Mouse (Mus musculus): ENCODE measurements at regions not wholly inside any gene's neighbourhood (a gene's known extent, or its start where the extent isn't known, plus 50 kb on each side); places are given as distances from the start of the nearest gene placed in this dataset.

DNA sequence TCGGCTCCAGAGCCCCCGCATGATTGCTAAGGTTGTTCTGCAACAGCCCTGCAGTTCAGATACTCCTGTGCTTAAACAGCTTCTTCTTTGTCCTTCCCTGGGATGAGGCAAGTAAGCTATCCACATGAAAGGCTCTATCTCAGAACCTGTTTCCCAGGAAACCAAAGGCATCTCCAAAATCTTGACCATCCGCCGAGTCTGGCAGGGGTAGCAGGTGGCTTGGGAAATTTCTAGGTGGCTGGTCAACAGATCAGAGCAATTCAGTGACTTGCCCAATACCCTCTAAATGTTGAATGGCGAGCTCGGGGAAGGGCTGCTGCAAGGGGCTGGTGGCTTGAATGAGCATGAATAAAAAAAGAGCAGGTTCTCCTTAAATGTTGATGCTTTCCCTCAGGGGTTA, 229.7 kb upstream of the Mphosph6 start:
- intact Hi-C loops (cut with DNase I), result no loop called here
- no peak for DNase-seq (ENCODE audit: low spot score)

DNA sequence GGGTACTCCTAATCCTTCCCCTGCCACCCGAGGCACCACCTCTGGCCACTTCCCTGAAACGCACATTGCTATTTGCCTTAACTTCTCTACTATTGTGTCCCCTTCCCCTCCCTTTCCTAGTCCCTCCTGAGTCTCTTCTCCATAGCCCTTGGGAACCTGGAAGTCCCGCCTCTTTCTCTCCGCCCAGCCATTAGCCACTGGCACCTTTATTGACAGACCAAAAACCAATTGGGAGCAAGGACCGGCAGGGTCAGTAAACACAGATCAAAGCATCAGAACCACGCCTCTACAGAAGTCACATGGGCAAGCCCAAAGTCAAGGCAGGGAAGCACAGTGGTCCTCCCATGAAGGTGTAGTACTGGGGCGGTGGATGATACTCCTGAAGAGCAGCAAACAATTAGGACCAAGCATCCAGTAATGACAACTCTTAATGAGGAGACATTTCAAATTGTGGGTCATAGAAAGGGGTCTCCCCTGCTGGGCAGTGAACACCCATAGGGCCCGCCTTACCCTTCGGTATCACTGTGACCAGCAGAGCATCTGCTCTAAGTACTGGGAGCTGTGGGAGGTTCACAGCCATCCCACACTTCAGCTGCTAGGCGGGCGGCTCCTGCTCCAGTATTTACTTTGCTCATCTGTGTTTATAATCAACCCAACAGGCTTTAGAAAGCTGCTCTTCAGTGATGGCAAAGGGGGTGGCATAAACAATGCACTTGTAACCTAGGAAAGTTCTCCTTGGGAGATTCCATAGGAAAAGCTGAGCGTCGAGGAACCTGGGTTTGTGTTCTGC, 226.5 kb upstream of the Mphosph6 start:
- intact Hi-C loops (cut with DNase I), result no loop called here
- DNase-seq (ENCODE audit: low spot score), result no peak

DNA sequence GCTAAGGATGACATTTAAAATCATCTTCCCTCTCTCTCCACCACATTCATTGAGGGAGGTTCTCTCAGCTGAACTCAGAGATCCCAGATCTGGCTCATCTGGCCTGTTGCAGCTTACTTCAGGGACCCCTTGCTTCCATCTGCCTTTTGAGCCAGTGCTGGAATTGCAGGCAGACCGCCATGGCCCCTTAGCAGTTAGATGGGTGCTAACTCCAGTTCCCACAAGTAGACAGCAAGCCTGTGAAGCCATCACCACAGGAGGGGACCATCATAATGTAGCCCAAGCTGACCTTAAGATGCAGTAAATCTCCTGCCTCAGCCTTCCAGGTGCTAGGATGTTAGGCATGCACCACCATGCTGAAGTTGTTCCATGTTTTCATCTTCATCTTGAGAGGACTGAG, 221.7 kb upstream of the Mphosph6 start:
- intact Hi-C loops (cut with DNase I), result no loop called here
- DNase-seq (ENCODE audit: low spot score), result no peak

DNA sequence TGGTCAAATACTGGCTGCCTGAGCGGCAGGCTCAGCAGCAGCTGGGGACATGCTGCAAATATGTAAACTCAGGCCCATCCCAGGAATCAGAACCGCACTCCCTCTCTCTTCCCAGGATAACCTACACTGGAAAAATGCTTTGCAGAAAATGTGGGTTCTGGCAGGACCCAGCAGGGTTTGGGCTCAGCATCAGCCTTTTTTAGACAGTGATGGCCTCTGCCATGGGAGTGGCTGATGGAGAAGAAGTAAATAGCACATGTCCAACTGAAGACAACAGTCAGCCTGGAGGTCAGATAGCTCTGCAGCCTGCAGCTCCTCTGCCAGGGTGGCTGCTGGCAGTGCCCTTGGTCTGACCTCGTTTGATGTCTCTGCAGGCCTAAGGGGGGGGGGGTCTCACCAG, 220.2 kb upstream of the Mphosph6 start:
- DNase-seq (ENCODE audit: low spot score), result no peak
- intact Hi-C loops (cut with DNase I), result no loop called here

DNA sequence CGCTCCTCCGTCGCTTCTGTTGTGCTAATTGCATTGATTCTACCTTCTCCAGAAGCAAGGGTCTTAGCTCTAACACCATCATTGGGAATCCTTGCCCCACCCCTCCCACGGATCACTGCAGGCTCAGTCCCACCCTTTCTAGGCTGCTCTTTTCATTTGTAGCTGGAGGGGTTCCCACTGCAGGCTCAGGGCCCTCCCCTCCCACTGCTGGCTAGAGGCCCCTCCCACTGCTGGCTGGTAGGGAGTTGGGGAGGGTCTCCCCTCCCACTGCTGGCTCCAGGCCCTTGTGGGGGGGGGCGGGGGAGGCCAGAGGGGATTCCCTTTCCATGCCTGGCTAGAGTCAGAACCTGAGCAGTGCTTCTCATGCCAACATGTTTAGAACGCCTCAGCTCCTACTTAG, 215.5 kb upstream of the Mphosph6 start:
- intact Hi-C loops (cut with DNase I), result no loop called here
- no peak for DNase-seq (ENCODE audit: low spot score)

DNA sequence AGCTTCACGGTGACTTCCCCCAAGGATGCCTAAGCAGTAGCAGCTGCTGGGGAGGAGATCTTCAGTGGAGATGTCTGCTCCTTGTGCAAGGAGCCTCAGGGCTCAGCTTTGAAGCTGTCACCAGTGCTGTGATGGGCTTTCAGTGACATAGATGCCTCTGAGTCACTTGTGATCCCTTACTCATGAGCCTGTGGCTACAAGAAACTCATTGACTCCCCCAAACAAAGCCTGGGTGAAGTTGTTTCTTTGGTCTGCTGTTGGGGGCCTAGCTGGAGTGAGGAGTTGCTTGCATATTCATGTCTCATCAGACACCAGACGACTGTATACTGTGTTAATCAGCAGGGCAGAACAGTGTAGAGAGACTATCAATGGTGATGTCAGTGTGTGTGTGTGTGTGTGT, 203.4 kb upstream of the Mphosph6 start:
- intact Hi-C loops (cut with DNase I), result no loop called here
- no peak for DNase-seq (ENCODE audit: low spot score)

DNA sequence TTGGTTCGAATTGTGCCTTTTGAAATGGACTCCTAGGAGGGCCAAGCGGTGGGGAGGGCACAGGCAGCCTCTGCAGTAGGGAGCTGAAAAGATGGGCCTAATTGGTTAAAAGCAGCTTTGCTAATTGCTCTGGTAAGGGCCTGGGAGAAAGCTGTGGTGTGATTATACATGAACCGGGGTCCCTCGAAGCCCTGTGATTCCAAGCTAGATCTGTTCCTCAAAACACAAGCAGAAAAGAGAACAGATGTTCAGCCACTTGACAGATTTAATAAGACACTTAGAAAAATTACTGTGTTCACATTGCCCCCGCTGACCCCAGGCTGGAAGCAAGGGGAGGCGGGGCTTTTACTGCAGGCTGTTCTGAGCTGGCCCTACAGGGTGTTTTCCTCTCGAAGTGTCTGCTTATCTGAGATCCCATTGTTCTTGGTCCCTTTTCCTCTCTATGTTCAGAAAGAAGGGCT, 202.7 kb upstream of the Mphosph6 start:
- no peak for DNase-seq (ENCODE audit: low spot score)
- intact Hi-C loops (cut with DNase I), result no loop called here

DNA sequence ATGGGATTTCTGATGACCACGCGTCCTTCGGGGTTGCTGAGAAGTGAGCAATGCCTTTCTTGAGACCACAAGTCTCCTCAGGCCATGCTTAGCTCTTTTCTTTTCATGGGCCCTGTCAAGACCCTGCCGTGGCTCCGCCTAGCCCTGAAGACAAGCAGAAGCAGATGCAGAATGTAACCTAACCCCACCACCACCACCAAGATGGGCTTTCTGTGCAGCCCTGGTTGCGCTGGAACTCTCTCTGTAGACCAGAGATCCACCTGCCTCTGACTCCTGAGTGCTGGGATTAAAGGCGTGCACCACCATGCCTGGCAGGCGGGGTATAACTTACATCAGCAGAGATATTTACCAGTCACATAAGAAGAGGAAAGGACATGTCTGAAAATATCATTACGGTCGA, 199.4 kb upstream of the Mphosph6 start:
- DNase-seq (ENCODE audit: low spot score), result no peak
- intact Hi-C loops (cut with DNase I), result no loop called here

DNA sequence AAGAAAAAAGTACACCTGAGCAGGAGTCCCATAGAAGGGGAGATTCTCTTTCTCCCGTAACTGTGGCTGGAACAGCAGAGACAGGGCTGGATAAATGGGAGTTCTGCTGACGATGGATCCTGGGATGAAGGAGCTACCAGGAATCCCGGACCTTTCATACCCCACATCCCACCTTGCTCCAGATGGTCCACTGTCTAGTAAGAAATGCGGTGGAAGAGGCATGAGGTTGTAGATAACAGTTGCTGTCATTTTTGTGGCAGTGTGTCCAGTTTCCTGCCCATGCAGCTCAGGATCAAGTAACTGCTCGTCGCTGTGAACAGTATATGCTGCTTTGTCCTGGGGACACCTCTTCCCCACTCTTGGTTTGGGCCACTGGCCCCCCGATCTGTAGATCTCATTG, 190.1 kb upstream of the Mphosph6 start:
- no peak for DNase-seq (ENCODE audit: low spot score)
- intact Hi-C loops (cut with DNase I), result no loop called here

DNA sequence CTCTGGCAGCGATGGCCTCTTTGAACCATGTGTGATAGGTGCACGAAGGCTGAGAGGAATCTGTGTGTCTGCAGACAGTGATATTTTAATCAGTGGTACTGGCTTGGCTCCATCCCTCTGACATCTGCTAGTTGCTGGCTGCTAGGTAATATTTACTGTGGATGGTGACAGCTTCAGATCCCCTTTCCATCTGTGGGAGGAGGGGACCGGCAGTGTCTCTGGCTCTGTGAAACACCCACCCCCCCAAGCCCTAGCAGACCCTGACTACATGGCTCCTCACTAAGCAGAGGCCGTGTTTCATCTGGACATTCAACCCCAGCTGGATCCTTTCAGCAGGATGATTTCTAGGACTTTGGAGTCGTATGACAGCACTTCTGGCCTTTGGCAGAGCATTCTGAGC, 187.0 kb upstream of the Mphosph6 start:
- DNase-seq (ENCODE audit: low spot score), result no peak
- intact Hi-C loops (cut with DNase I), result no loop called here

DNA sequence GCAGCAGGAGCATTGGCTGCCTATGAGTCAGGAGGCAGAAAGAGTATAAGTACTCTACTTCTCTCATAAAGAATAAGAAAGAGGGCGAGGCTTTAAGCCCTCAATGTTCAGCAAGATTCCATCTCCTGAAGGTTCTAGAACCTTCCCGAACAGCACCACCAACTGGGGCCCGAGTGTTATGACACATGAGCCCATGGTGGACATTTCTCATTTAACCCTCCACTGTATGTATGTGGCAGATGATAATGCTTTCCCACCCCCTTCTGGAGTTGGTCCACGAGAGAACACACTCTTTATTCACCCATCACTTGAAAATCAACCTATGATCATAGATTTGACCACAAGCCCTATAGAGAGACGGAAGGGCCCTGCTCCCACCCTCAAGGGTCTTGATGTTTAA, 166.6 kb upstream of the Mphosph6 start:
- intact Hi-C loops (cut with DNase I), result no loop called here
- DNase-seq (ENCODE audit: low spot score), result no peak

DNA sequence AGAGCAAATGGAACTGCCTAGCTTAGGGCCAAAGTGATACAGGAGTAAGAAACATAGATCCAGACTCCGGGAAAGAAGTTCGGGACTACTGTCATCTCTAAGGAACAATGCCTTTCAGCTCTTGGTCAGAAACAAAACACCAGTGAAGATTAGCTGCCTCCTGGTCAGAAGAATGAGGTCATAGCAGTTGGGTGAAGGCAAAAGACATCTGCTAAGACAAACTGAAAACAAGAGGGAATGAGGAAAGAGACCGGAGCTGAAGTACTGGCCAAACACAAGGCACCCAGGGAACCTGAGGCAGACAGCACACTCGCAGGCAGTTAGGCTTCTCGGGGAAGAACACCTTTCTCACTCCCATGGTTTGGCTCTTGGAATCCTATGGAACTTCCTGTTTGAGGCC, 164.8 kb upstream of the Mphosph6 start:
- intact Hi-C loops (cut with DNase I), result no loop called here
- no peak for DNase-seq (ENCODE audit: low spot score)

DNA sequence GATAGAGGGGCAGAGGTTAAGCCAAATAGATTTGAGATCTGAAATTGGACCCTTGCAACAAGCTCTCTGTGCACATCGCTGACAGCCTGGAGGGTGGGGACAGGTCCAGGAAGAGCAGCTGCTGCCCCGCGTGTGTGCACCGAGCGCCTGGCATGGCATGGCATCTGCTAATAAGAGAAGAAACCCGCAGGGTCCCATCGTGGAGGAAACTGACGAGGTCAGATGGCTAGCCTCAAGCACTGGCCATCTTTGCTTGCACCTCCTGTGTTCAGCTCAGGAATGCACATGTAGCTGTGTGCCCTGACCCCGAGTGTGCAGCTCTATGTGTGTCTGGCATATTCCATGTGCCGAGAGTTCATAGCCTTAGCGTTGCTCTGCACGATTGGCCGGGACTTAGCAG, 161.7 kb upstream of the Mphosph6 start:
- intact Hi-C loops (cut with DNase I), result no loop called here

DNA sequence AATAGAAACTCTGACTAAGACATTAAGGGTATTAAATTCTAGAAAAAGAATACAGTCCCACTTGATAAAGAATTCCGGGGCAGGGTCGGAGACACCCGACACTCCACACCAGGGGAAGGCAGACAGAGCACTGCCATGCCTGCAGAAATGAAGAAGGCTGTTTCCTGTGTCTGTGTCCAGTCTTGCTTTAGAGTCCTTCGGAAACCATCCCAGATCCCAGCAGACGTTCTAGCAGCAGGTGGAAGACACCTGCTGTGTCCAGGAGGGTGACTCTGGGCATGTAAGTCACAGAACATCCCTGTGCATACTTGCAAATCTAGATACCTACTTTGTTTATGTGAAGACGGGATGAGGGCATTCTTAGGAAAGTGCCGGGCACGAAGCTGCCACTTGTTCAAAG, 160.9 kb upstream of the Mphosph6 start:
- intact Hi-C loops (cut with DNase I), result no loop called here

More for the DNA sequence above, 161.7 kb upstream of the Mphosph6 start:
- DNase-seq (ENCODE audit: low spot score), result no peak

DNA sequence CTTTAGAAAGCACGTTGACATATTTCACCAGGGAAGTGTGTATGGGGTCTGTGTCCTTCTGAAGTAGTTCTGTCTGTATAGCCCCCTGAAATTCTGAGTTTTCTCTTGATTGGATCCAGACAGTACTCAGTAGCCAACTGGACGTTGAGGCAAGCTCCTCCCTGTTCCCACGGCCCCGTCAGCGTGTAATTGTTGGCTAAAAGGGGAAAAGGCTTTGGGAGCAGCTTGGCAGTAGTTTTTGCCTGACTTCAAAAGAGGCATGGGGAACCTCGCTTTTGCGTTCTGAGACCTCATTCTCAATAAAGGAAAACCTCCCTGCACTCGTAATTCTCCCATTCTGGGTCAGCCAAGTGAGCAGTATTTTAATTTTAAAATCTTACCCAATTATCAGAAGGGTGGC, 157.8 kb upstream of the Mphosph6 start:
- DNase-seq (ENCODE audit: low spot score), result no peak

More for the DNA sequence above, 160.9 kb upstream of the Mphosph6 start:
- no peak for DNase-seq (ENCODE audit: low spot score)

DNA sequence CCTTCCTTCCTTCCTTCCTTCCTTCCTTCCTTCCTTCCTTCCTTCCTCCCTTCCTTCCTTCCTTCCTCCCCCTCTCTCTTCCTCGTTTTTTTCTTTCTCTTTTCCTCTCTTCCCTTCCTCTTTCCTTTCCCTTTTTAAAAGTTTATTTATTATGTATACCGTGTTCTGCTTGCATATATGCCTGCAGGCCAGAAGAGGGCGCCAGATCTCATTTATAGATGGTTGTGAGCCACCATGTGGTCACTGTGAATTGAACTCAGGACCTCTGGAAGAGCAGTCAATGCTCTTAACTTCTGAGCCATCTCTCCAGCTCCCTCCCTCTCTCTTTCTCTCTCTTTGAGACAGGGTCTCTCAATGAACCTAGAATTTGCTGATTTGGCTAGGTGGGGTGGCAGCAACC, 157.2 kb upstream of the Mphosph6 start:
- no peak for DNase-seq (ENCODE audit: low spot score)
- intact Hi-C loops (cut with DNase I), result no loop called here

More for the DNA sequence above, 157.8 kb upstream of the Mphosph6 start:
- intact Hi-C loops (cut with DNase I), result no loop called here

DNA sequence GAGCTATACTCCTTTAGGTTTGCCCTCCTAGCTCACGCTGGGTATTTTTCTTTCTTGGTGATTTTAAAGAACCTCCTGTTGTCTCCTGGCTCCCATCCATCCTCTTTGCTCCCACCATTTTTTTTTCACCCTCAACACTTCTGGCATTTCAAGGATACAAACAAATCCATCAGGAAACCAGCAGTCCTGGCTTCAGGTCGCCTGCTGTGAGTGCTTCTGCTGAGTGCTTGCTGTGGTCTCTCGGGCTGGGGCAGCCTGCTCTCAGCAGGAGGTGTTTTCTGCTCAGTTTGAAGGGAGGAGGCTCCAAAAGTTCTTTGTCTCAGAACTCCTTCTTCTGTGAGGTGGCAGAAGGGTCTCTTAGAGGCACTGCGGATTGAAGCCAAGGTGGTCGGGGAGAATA, 149.9 kb upstream of the Mphosph6 start:
- no peak for DNase-seq (ENCODE audit: low spot score)
- intact Hi-C loops (cut with DNase I), result no loop called here

DNA sequence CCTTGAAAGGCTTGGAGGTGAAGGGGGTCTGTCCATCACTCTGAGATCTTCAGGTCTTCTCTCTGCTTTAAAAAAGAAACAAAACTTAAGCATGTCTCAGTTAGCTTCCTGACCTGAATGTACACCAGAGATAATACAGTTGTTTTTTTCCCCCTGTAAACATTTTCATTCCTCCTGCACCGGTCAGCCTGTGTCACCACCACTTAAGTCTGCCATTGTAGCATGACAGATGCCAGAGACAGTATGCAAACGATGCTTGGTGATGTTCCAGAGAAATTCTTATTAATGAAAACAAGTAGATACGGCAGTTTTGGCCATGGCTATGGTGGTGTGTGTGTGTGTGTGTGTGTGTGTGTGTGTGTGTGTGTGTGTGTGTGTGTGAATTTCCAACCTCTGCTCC, 144.8 kb upstream of the Mphosph6 start:
- intact Hi-C loops (cut with DNase I), result no loop called here
- no peak for DNase-seq (ENCODE audit: low spot score)

DNA sequence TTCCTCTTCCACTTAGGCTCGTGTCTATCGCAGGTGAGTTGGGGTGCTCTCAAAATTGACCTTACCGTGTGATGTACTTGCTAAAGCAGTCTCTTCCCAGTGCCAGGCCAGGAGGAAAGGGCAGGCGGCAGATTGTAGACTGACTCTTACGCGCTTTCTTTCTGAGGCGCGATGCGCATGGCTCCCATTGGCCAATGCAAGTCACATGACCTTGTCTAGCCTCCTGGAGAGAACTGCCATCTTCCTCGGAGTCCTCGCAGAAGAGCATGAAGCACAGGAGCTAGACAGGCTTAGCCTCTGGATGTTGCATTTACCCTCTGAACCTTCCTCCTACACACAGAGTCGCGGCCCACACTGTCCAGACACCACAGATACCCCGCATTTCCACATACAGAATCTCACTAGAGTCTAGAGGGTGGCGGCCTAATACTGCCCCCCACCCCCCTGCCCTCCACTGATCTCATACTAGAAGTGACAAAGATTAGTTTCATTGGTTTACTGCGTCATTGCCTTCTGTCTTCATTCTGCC, 132.9 kb upstream of the Mphosph6 start:
- DNase-seq (ENCODE audit: low spot score), result no peak
- intact Hi-C loops (cut with DNase I), result loop anchor here (5.0 kb wide), 2 partner anchors 303 to 348 kb away; partner anchors contain the start of gene Cdh13

DNA sequence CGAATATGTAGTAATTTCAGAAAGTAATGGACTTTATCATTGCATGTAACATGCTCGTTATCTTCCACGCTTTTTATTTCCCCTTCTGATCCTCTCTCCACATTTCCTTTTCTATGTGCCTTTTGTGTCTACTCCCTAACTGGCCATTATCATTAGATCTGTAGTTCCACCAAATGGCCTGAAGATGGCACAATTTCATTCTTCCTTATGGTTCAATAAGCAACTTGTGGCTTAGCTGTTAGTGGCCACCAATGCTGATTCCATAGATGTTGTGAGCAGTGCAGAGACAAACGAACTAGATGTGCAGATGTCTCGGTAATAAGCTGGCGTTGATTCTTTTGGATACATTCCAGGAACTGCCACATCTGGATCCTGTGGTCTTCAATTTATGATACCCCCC, 128.9 kb upstream of the Mphosph6 start:
- intact Hi-C loops (cut with DNase I), result loop anchor here (2.0 to 5.0 kb wide), 4 partner anchors 307 to 1134 kb away; partner anchors contain the start of gene Cdh13
- DNase-seq (ENCODE audit: low spot score), result no peak

DNA sequence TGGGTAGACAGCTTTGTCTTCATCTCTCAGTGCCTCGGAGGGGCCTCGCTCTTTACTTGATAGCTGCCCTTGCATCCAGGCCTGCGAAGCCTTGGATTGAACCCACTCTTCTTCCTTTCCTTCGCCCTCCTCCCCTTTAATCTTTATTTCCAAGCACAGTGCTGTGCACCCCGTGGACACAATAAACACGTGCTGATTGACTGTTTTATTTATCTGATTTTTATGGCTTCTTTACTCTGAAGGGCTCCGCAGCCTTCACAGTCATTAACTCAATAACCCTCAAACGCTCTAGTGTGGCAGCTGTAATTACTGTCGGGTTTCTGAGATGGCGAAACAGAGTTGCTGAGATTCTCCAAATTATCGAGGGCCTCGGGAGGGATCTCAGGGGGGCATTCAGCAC, 127.9 kb upstream of the Mphosph6 start:
- intact Hi-C loops (cut with DNase I), result loop anchor here (2.0 to 5.0 kb wide), 4 partner anchors 308 to 1135 kb away; partner anchors contain the start of gene Cdh13
- no peak for DNase-seq (ENCODE audit: low spot score)

DNA sequence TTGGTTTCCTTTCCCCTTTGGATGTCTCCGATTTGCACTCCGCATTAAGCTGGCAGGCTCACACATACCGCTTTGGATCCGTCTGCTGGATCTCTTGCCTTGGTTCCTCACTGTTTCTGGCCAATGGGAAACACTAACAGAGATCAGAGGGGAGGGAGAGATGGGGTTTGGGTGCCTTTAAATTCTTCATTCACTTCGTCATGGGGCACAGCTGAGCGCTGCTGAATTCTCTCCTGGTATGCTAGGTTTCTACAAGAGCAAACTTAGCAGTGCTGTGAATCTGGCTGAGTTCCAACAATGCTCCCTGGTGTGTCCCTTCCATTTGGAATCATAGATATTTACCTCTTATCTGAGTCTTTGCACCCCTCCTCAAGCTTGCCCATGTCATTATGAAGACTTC, 121.6 kb upstream of the Mphosph6 start:
- intact Hi-C loops (cut with DNase I), result no loop called here
- no peak for DNase-seq (ENCODE audit: low spot score)

Measured in heart, postnatal 25 days (tissue).